Mouse (Mus musculus): Measurements from ENCODE around the gene Havcr1.
"Not testable (repeated sequence)": the region's sequence is repeated elsewhere in the genome, so short reads cannot be mapped to it uniquely, and the experiment has no call there.

The Havcr1 gene

GRCm38 (mm10) chr11:46735076-46735475 is at the start of gene Havcr1:
Havcr1 (plus strand) TSS chr11:46735080.
- DNase-seq (ENCODE audit: extremely low spot score, low read depth, low spot score) = not testable (repeated sequence)

- no peak for DNase-seq (ENCODE audit: extremely low spot score, low read depth, low spot score)
Observed at GRCm38 (mm10) chr11:46690136-46690535, 44.7 kb upstream of the Havcr1 start.

GRCm38 (mm10) chr11:46695849-46696248 is 39.0 kb upstream of the Havcr1 start:
- not testable (repeated sequence) for DNase-seq (ENCODE audit: extremely low spot score, low read depth, low spot score)

GRCm38 (mm10) chr11:46697433-46698277 is 37.2 kb upstream of the Havcr1 start:
- DNase-seq (ENCODE audit: extremely low spot score, low read depth, low spot score) = no peak

GRCm38 (mm10) chr11:46698278-46698655 is 36.6 kb upstream of the Havcr1 start:
- no peak for DNase-seq (ENCODE audit: extremely low spot score, low read depth, low spot score)

- no peak for DNase-seq (ENCODE audit: extremely low spot score, low read depth, low spot score)
Observed at GRCm38 (mm10) chr11:46698830-46699229, 36.0 kb upstream of the Havcr1 start.

GRCm38 (mm10) chr11:46706664-46707356 is 28.1 kb upstream of the Havcr1 start, which contains the start of gene Timd2:
Timd2 (minus strand) TSS chr11:46707061.
- DNase-seq (ENCODE audit: extremely low spot score, low read depth, low spot score) = no peak

- DNase-seq (ENCODE audit: extremely low spot score, low read depth, low spot score) = no peak
Observed at GRCm38 (mm10) chr11:46731541-46732070, 3.3 kb upstream of the Havcr1 start.

- DNase-seq (ENCODE audit: extremely low spot score, low read depth, low spot score) = no peak
Observed at GRCm38 (mm10) chr11:46733242-46733789, 1.6 kb upstream of the Havcr1 start.

GRCm38 (mm10) chr11:46734617-46735016 is 263 bp upstream of the Havcr1 start:
- no peak for DNase-seq (ENCODE audit: extremely low spot score, low read depth, low spot score)

- DNase-seq (ENCODE audit: extremely low spot score, low read depth, low spot score) = no peak
Observed at GRCm38 (mm10) chr11:46739501-46739900, 4.6 kb downstream of the Havcr1 start.

- no peak for DNase-seq (ENCODE audit: extremely low spot score, low read depth, low spot score)
Observed at GRCm38 (mm10) chr11:46740886-46741285, 6.0 kb downstream of the Havcr1 start.

GRCm38 (mm10) chr11:46741716-46742115 is 6.8 kb downstream of the Havcr1 start:
- no peak for DNase-seq (ENCODE audit: extremely low spot score, low read depth, low spot score)

GRCm38 (mm10) chr11:46747996-46748395 is 13.1 kb downstream of the Havcr1 start:
- no peak for DNase-seq (ENCODE audit: extremely low spot score, low read depth, low spot score)

GRCm38 (mm10) chr11:46753662-46754061 is 18.8 kb downstream of the Havcr1 start:
- no peak for DNase-seq (ENCODE audit: extremely low spot score, low read depth, low spot score)

- no peak for DNase-seq (ENCODE audit: extremely low spot score, low read depth, low spot score)
Observed at GRCm38 (mm10) chr11:46754669-46755068, 19.8 kb downstream of the Havcr1 start.

- DNase-seq (ENCODE audit: extremely low spot score, low read depth, low spot score) = not testable (repeated sequence)
Observed at GRCm38 (mm10) chr11:46755714-46756113, 20.8 kb downstream of the Havcr1 start.

GRCm38 (mm10) chr11:46776879-46777278 is 42.0 kb downstream of the Havcr1 start:
- no peak for DNase-seq (ENCODE audit: extremely low spot score, low read depth, low spot score)

- DNase-seq (ENCODE audit: extremely low spot score, low read depth, low spot score) = no peak
Observed at GRCm38 (mm10) chr11:46779811-46780210, 44.9 kb downstream of the Havcr1 start.

GRCm38 (mm10) chr11:46804440-46804839 is 69.6 kb downstream of the Havcr1 start:
- DNase-seq (ENCODE audit: extremely low spot score, low read depth, low spot score) = no peak

- DNase-seq (ENCODE audit: extremely low spot score, low read depth, low spot score) = no peak
Observed at GRCm38 (mm10) chr11:46810511-46810910, 75.6 kb downstream of the Havcr1 start, which contains the start of gene Timd4. Timd4 (plus strand) TSS chr11:46810800.

Data from hindlimb bud, embryonic 11.5 days (tissue).